Mouse (Mus musculus): Measurements from ENCODE around the gene Anxa11.
"Not testable (repeated sequence)": the region's sequence is repeated elsewhere in the genome, so short reads cannot be mapped to it uniquely, and the experiment has no call there.

DNA sequence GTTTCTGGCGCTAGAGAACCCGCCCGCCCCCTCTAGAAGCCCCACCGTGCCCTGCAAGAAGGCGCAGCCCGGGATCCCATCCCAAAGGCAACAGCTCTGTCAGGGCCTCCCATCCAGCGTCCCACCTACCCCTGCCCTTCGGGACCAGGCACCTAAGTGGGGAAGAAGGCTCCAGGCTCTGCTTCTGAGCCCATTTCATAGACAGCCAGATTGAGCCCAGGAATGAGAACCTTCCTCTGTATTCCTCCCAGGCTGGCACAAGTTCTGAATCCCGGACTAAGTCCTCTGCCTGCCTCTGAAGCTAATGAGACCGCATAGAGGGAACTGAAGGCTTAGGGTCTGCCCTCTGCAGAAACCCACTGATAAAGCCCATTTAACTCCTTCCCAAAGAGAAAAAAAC is 61.0 kb downstream of the Anxa11 start, which contains the start of gene Plac9a:
- not testable (repeated sequence) for TF ChIP-seq MYC (IDR thresholded peaks at IDR 0.05; ENCODE audit: low read depth, low read length); CHD2 (IDR thresholded peaks at IDR 0.05; ENCODE audit: low read length); E2F4 (IDR thresholded peaks at IDR 0.05; ENCODE audit: borderline replicate concordance, low read depth, low read length)

Data from MEL (cell line).